Mouse (Mus musculus) hindbrain, embryonic 10.5 days (tissue): ENCODE measurements at regions not wholly inside any gene's neighbourhood (a gene's known extent, or its start where the extent isn't known, plus 50 kb on each side); places are given as distances from the start of the nearest gene placed in this dataset.

Experiments used
- DNase-seq: peaks from one replicate; pipeline ENCODE4 v3.0.0-alpha.2; 2017; ENCODE audit warnings: low spot score
- H3K27ac ChIP-seq: fragments of 300-500 bp; sonication (generic); 2 replicates; pipeline ENCODE4 v1.5.1; 2016; ENCODE audit warnings: mild to moderate bottlenecking, moderate library complexity
- H3K27me3 ChIP-seq: fragments of 300-500 bp; sonication (generic); 2 replicates; pipeline ENCODE4 v1.6.1; 2016; ENCODE audit warnings: mild to moderate bottlenecking; ENCODE audit not compliant: poor library complexity, insufficient read depth, severe bottlenecking
- H3K36me3 ChIP-seq: fragments of 300-500 bp; sonication (generic); 2 replicates; pipeline ENCODE4 v1.6.1; 2016; ENCODE audit warnings: mild to moderate bottlenecking, moderate library complexity
- H3K4me1 ChIP-seq: fragments of 300-500 bp; sonication (generic); replicated peaks from 2 replicates; pipeline ENCODE4 v1.6.1; 2016; ENCODE audit warnings: mild to moderate bottlenecking
- H3K4me3 ChIP-seq: fragments of 300-500 bp; sonication (generic); 2 replicates; pipeline ENCODE4 v1.5.1; 2016; ENCODE audit warnings: mild to moderate bottlenecking, moderate library complexity
- H3K9me3 ChIP-seq: fragments of 300-500 bp; sonication (generic); 2 replicates; pipeline ENCODE4 v1.6.1; 2016; ENCODE audit warnings: mild to moderate bottlenecking, moderate library complexity
- WGBS: fragments of 180-500 bp; shearing (Covaris S2); methylation state at CpG from one replicate; pipeline ENCODE4 v1.1.7; 2016; 5-methylcytosine and 5-hydroxymethylcytosine counted together

GRCm38 (mm10) chr5:112020882-112021281 is 231.4 kb downstream of the Cryba4 start:
- Histone ChIP-seq H3K27me3 (no peaks in the 10 kb centered on the region), H3K4me1 (peaks cover 3% of the 10 kb centered on the region; the same call in 1 of the 2 replicates), H3K9me3 (no peaks in the 10 kb centered on the region), H3K4me3 (no peak overlapping the region), H3K27ac (no peak overlapping the region), H3K36me3 (no peaks in the 10 kb centered on the region)
- 75% methylated on average over 2 of the region's 2 CpGs for WGBS
- no peak for DNase-seq

GRCm38 (mm10) chr5:112029955-112030354 is 222.4 kb downstream of the Cryba4 start:
- WGBS: 26% methylated on average over 11 of the region's 11 CpGs
- peak; percentile 59 for DNase-seq
- Histone ChIP-seq H3K27ac (0 out of 2 replicates have a peak overlapping the region, but pooled peaks have one; percentile 5), H3K27me3 (peaks cover 3% of the 10 kb centered on the region; the same call in 1 of the 2 replicates), H3K9me3 (no peaks in the 10 kb centered on the region), H3K4me3 (no peak overlapping the region), H3K4me1 (peaks cover 21% of the 10 kb centered on the region), H3K36me3 (no peaks in the 10 kb centered on the region)

GRCm38 (mm10) chr5:112032036-112032435 is 220.3 kb downstream of the Cryba4 start:
- Histone ChIP-seq H3K36me3 (no peaks in the 10 kb centered on the region), H3K4me1 (peaks cover 17% of the 10 kb centered on the region), H3K4me3 (no peak overlapping the region), H3K9me3 (no peaks in the 10 kb centered on the region), H3K27ac (no peak overlapping the region), H3K27me3 (peaks cover 3% of the 10 kb centered on the region; the same call in 1 of the 2 replicates)
- no peak for DNase-seq

- no peaks in the 10 kb centered on the region for H3K9me3 ChIP-seq
- 87% methylated on average over 8 of the region's 8 CpGs for WGBS
- H3K27me3 ChIP-seq: no peaks in the 10 kb centered on the region
- no peaks in the 10 kb centered on the region for H3K36me3 ChIP-seq
- H3K4me3 ChIP-seq: no peak overlapping the region
- no peak overlapping the region for H3K27ac ChIP-seq
- DNase-seq: no peak
- peaks cover 1% of the 10 kb centered on the region for H3K4me1 ChIP-seq
These were observed 216.9 kb downstream of the Cryba4 start for GRCm38 (mm10) chr5:112035426-112035825.

GRCm38 (mm10) chr5:112037080-112037479 is 215.2 kb downstream of the Cryba4 start:
- no peak overlapping the region for H3K27ac ChIP-seq
- no peaks in the 10 kb centered on the region for H3K36me3 ChIP-seq
- DNase-seq: no peak
- H3K4me1 ChIP-seq: peaks cover 14% of the 10 kb centered on the region
- no peak overlapping the region for H3K4me3 ChIP-seq
- 80% methylated on average over 8 of the region's 8 CpGs for WGBS
- no peaks in the 10 kb centered on the region for H3K9me3 ChIP-seq
- no peaks in the 10 kb centered on the region for H3K27me3 ChIP-seq

GRCm38 (mm10) chr5:112039645-112040372 is 212.5 kb downstream of the Cryba4 start:
- DNase-seq: no peak
- WGBS: 79% methylated on average over 10 of the region's 10 CpGs
- Histone ChIP-seq H3K4me1 (peaks cover 19% of the 10 kb centered on the region), H3K9me3 (no peaks in the 10 kb centered on the region), H3K27ac (no peak overlapping the region), H3K27me3 (no peaks in the 10 kb centered on the region), H3K4me3 (no peak overlapping the region), H3K36me3 (no peaks in the 10 kb centered on the region)

GRCm38 (mm10) chr5:112040678-112041077 is 211.6 kb downstream of the Cryba4 start:
- H3K4me1 ChIP-seq: peaks cover 22% of the 10 kb centered on the region
- DNase-seq: no peak
- peak overlapping the region; percentile 47; the same call in 1 of the 2 replicates for H3K27ac ChIP-seq
- no peak overlapping the region for H3K4me3 ChIP-seq
- H3K27me3 ChIP-seq: no peaks in the 10 kb centered on the region
- H3K36me3 ChIP-seq: no peaks in the 10 kb centered on the region
- 62% methylated on average over 1 of the region's 1 CpGs for WGBS
- H3K9me3 ChIP-seq: no peaks in the 10 kb centered on the region

- no peak overlapping the region for H3K4me3 ChIP-seq
- H3K27me3 ChIP-seq: no peaks in the 10 kb centered on the region
- WGBS: 42% methylated on average over 4 of the region's 4 CpGs
- H3K4me1 ChIP-seq: peaks cover 22% of the 10 kb centered on the region
- peak overlapping the region; percentile 47; the same call in 1 of the 2 replicates for H3K27ac ChIP-seq
- no peaks in the 10 kb centered on the region for H3K36me3 ChIP-seq
- no peaks in the 10 kb centered on the region for H3K9me3 ChIP-seq
- DNase-seq: no peak
These were observed 211.0 kb downstream of the Cryba4 start for GRCm38 (mm10) chr5:112041285-112041684.

GRCm38 (mm10) chr5:112042236-112042635 is 210.1 kb downstream of the Cryba4 start:
- Histone ChIP-seq H3K36me3 (no peaks in the 10 kb centered on the region), H3K27ac (no peak overlapping the region), H3K4me1 (peaks cover 22% of the 10 kb centered on the region), H3K9me3 (no peaks in the 10 kb centered on the region), H3K4me3 (no peak overlapping the region), H3K27me3 (no peaks in the 10 kb centered on the region)
- 89% methylated on average over 11 of the region's 11 CpGs for WGBS
- no peak for DNase-seq

GRCm38 (mm10) chr5:112050046-112050782 is 202.1 kb downstream of the Cryba4 start:
- no peak for DNase-seq
- no peak overlapping the region for H3K27ac ChIP-seq

GRCm38 (mm10) chr5:112050906-112051305 is 201.4 kb downstream of the Cryba4 start:
- peaks cover 18% of the 10 kb centered on the region; the same call in 1 of the 2 replicates for H3K4me1 ChIP-seq
- no peaks in the 10 kb centered on the region for H3K9me3 ChIP-seq
- no peak overlapping the region for H3K27ac ChIP-seq
- 78% methylated on average over 5 of the region's 5 CpGs for WGBS
- DNase-seq: no peak
- H3K36me3 ChIP-seq: no peaks in the 10 kb centered on the region
- no peak overlapping the region for H3K4me3 ChIP-seq
- H3K27me3 ChIP-seq: no peaks in the 10 kb centered on the region

More at GRCm38 (mm10) chr5:112050046-112050782, 202.1 kb downstream of the Cryba4 start:
- Histone ChIP-seq H3K4me1 (peaks cover 14% of the 10 kb centered on the region; the same call in 1 of the 2 replicates), H3K36me3 (no peaks in the 10 kb centered on the region), H3K9me3 (no peaks in the 10 kb centered on the region), H3K4me3 (no peak overlapping the region), H3K27me3 (no peaks in the 10 kb centered on the region)
- WGBS: 53% methylated on average over 16 of the region's 16 CpGs

GRCm38 (mm10) chr5:112051786-112052185 is 200.5 kb downstream of the Cryba4 start:
- 87% methylated on average over 10 of the region's 10 CpGs for WGBS
- Histone ChIP-seq H3K9me3 (no peaks in the 10 kb centered on the region), H3K27ac (no peak overlapping the region), H3K4me3 (no peak overlapping the region), H3K27me3 (no peaks in the 10 kb centered on the region), H3K36me3 (no peaks in the 10 kb centered on the region), H3K4me1 (peaks cover 19% of the 10 kb centered on the region; the same call in 1 of the 2 replicates)
- DNase-seq: no peak

GRCm38 (mm10) chr5:112053600-112054155 is 198.6 kb downstream of the Cryba4 start:
- peaks cover 19% of the 10 kb centered on the region; the same call in 1 of the 2 replicates for H3K4me1 ChIP-seq
- H3K4me3 ChIP-seq: no peak overlapping the region
- no peak overlapping the region for H3K27ac ChIP-seq
- no peaks in the 10 kb centered on the region for H3K27me3 ChIP-seq
- 87% methylated on average over 5 of the region's 5 CpGs for WGBS
- H3K36me3 ChIP-seq: no peaks in the 10 kb centered on the region
- no peaks in the 10 kb centered on the region for H3K9me3 ChIP-seq
- DNase-seq: no peak
